Mouse (Mus musculus): ENCODE results near the gene Gm9903. TPM values are rescaled to one million over a fixed set of nuclear protein-coding genes. Genes with fewer than 3 reads are reported as not detected.
A peak's percentile ranks its signal among the peaks of the same experiment; 100 is the strongest.

Gene Gm9903
- 1 to 10 TPM in 1 of 2 experiments, not detected in 1; 1.6 TPM for polyA plus RNA-seq (2017; shearing (Covaris generic))

GRCm38 (mm10) chr5:33629301-33629987, at the start of gene Gm9903, which contains the start of gene Fam53a:
Gene Gm9903 (plus strand): TSS chr5:33629925.
Gene Fam53a (minus strand): TSS chr5:33629635.
- peak; percentile 89 for ATAC-seq

GRCm38 (mm10) chr5:33580336-33580735, 49.4 kb upstream of the Gm9903 start:
- ATAC-seq = no peak

- ATAC-seq = no peak
Measured at GRCm38 (mm10) chr5:33587498-33588058, 42.1 kb upstream of the Gm9903 start.

DNA sequence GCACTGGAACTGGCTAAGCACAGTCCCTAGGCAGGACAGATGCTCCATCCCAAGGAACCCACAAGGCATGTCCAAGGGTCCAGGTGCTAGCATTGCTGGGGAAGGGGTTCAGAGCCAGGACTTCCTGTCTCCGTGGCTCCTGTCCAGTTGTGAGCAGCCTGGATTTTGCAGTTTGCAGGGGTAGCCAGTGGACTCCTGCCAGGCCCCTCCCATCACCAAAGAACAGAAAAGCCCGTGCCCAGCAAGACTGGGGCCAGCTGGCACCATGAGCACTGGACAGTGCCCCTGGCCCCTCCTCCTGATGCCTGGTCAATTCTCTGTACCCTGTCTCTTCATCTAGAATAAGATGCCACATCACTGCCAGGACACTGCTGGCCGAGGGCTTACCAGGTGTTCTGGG, 41.7 kb upstream of the Gm9903 start:
- ATAC-seq = no peak

GRCm38 (mm10) chr5:33589221-33589888, 40.4 kb upstream of the Gm9903 start:
- ATAC-seq = peak; percentile 47

DNA sequence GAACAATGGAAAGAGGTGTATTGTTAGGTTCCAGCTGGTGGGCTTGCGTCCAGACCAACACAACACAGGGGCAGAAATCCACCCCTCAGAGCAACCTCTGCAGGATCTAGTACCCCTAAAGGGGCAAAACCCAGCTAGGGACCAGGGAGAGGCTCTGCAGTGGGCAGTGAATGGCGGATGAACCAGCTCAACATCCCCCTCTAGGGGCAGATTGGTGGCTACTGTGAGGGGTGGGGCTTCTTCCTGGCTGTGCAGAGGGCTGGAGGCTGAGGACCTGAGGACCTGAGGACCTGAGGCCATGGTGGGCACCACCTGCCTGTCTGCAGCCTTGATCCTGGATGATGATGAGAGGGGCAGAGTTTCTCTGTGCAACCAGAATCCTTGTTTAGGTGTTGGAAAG, 36.1 kb upstream of the Gm9903 start:
- no peak for ATAC-seq

DNA sequence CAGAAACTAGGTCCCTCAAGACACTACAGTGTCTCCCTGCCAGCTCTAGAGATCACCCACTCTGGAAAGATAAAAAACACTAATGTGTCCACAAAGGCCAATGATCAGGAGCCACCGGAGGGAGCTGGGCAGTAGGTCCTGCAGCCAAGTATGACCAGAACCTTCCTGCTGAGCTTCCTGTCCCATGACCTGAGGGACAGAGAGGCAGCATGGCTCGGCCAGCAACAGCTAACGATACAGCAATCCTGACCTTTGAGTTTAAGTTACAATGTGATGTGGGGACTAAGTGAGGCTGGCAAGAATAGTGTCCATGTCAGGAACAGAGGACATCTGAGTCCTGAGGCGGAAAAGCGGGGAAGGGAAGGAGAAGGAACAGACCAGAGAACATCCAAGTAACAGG, 24.4 kb upstream of the Gm9903 start:
- no peak for ATAC-seq

DNA sequence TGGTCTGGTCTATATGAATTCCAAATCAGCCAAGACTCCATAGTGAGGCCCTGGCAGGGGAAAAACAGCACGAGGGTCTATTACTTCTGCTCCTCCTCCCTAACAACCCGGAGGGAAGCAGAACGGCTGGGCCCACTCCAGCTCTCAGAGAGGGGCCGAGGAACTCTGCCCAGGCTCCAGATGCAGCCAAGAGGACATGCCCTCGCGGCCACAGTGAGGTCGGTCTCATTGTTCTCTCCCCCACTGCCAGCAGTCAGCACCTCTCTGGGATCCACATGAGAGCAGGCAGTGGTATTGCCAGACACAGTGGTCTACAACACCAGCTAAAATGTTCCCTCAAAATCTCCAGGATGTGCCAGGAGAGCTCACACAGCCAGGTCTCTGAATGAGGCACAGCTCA, 23.1 kb upstream of the Gm9903 start:
- ATAC-seq = no peak

DNA sequence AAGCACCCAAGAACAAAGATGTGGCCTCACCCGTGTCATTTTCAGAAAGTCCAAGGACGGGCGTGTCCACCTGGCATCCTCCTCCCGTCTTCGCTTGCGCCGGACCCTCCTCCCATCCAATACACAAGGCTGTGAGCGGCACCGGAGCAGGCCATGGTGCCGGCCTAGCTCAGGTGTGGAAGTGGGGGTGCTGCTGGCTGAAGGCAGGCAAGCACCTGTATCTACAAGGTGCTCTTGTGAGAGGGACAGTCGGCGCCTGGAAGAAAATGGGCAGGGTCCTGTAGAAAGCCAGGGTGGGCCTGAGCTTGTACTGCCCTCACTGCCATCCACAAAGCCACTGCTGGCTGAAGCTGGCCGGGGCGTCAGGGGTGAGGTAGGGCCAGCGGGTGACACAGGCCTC, 22.3 kb upstream of the Gm9903 start:
- ATAC-seq = no peak

DNA sequence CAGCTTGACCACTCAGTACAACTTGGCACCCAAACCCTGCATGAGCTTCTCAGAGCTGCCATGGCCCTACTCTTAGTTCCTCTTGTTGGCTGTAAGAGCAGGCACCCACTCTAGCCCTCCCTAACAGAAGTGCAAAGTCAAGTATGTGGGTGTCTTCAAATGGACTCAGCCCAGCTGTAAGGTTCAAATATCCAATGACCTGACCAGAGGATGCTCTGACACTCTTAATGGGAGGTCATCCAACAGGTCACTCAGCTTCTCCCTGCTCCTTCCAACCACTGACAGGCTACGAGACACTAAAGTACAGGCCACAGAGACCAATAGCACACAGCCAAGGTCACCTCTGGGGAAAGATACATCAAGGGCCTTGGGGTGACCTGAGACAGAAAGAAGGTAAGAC, 20.5 kb upstream of the Gm9903 start:
- ATAC-seq = no peak

DNA sequence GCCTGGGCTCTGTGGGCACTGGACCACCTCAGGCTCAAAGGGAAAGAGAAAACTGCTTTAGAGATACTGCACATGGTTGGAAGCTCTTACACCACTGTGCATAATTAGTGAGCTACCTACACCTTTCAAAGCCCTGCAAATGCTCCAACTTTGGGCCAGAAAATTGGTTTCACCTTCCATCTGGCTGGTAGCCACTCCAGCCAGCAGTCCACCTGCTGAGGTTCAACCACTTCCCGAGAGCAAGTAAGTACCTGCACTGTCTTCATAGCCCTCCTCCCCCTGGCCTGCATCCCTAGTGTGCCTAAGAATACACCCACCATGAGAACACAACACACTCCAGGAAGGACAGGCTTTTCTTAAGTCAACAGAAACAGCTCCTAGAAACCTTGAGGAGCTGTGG, 17.9 kb upstream of the Gm9903 start:
- no peak for ATAC-seq

GRCm38 (mm10) chr5:33614391-33614790, 15.3 kb upstream of the Gm9903 start:
- ATAC-seq = no peak

DNA sequence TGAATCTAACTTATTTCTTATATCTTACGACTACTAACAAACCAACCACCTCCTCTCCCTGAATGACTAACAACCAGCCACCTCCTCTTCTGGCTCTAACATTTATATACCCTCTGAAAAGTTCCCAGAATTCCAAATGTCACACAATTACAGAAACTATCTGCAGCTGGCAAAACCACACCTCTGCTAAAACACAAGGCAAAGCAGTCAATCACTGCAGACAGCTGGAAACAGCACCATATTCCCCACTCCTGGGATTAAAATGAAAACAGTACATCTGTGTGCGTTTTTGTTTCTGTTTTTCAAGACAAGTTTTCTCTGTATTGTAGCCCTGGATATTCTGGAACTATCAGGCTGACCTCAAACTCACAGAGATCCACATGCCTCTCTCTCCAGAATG, 7.1 kb upstream of the Gm9903 start:
- ATAC-seq = no peak

DNA sequence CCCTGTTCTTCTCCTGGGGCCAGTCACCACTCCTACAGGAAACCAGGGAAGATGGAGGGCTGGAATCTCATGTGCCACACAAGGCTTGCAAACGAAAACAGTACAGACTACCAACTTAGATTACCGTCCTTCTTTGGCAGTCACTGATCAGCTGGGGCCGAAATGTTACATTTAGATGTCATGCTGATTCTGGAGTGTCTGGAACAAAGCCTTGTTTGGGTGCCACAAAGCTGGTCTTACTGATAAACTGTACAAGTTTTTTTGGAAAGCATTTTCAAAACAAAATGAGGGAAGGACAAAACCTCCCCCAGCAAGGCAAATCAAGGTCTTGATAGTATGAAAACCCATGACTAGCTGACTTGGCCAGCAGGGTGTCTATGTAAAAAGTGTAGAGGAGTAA, 6.0 kb upstream of the Gm9903 start:
- no peak for ATAC-seq

GRCm38 (mm10) chr5:33627968-33628367, 1.8 kb upstream of the Gm9903 start:
- ATAC-seq = no peak

DNA sequence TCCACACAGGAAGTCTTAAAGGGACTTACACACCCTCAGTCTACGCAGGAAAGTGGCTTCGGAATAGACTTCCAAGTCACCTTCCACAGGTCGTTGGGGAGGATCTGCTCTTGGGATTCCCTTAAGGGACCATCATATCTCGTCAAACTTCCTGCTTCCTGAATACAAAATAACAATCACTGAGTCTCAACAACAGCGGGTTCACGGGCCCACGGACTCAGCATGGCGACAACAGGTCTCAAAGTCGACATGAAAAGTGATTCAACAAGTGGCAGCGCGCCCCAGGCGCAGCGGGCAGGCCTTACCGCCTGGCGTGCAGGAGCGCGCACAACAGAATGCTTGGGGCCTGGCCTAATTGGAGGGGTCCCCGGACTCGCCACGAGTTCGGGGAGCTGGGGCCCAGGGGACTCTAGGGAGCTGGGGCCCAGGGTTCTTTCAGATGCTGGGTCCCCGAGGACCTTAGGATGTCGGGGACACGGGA, 865 bp upstream of the Gm9903 start:
- peak; percentile 37 for ATAC-seq

DNA sequence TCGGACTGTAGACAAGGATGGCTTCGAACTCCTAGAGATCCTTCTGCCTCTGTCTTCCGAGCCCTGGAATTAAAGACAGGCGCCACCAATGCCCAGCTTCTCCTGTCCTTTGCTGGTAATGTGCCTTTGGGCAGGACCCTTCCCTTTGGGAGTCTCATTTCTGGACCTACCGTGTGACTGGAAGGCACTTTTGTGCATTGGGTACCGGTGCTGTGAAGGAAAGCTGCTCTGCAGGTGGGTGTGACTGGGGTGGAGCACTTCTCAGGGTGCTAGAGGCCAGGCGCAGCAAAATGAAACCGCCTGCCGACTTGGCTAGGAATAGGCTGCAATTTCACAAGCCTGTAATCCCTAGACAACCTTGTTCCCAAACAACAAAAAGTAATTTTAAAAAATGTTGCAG, 336 bp downstream of the Gm9903 start:
- peak; percentile 11 for ATAC-seq

- no peak for ATAC-seq
Measured at GRCm38 (mm10) chr5:33630615-33631014, 890 bp downstream of the Gm9903 start.

- no peak for ATAC-seq
Measured at GRCm38 (mm10) chr5:33632526-33632925, 2.8 kb downstream of the Gm9903 start.

DNA sequence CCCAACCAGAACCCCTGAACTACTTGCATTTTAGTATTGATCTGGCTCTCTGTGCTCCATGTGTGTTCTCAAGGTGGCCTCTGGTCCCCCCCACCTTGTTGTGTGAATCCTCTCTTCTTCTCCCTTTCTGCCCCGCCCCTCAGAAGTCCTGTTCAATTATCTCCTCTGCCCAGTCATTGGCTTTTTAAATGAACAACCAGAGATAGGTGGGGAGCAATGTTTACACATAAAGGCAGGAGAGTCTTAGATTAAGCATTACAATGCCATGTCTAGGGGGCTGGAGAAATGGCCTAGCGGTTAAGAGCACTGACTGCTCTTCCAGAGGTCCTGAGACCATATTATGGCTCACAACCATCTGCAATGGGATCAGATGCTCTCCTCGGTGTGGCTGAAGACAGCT, 5.6 kb downstream of the Gm9903 start:
- ATAC-seq = no peak

- ATAC-seq = no peak
Measured at GRCm38 (mm10) chr5:33637606-33638350, 8.1 kb downstream of the Gm9903 start.

- no peak for ATAC-seq
Measured at GRCm38 (mm10) chr5:33638826-33639225, 9.1 kb downstream of the Gm9903 start.

DNA sequence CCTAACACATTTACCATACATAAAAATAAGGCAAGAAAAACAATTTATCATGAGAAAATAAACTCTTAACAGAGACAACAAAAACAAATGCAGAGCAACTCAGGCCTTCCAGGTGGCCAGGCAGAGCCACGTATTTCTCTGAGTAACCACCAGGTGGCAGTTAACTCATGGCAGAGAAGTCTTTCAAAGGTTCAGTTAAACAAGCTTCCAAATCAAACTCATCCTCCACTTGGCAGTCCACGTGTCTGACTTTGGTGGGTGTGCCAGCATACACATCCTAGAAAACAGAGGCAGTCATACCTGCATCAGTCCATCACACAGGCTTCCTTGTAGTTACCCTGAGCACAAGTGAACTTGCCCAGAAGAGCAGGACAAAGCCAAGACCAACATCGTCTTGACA, 10.9 kb downstream of the Gm9903 start:
- peak; percentile 88 for ATAC-seq

Measured in CD4-positive, CD25-positive, alpha-beta regulatory T cell, adult 4 months (primary cell).